Mouse (Mus musculus) erythroblast, embryonic 14.5 days (primary cell): ENCODE measurements around the gene Mfsd11. TPM values are rescaled to one million over a fixed set of nuclear protein-coding genes. Genes with fewer than 3 reads are reported as not detected.
"Not testable (repeated sequence)": the region's sequence is repeated elsewhere in the genome, so short reads cannot be mapped to it uniquely, and the experiment has no call there.

Experiments
- H3K27me3 ChIP-seq: 2 replicates; pipeline ENCODE4 v1.6.1; 2012; ENCODE audit warnings: inconsistent platforms; ENCODE audit not compliant: control insufficient read depth
- H3K36me3 ChIP-seq: 2 replicates; pipeline ENCODE4 v1.6.1; 2012; ENCODE audit warnings: mild to moderate bottlenecking, inconsistent platforms; ENCODE audit not compliant: control insufficient read depth
- H3K4me1 ChIP-seq: 2 replicates; pipeline ENCODE4 v1.6.1; 2012; ENCODE audit warnings: inconsistent platforms; ENCODE audit not compliant: control insufficient read depth
- H3K4me3 ChIP-seq: replicated peaks from 2 replicates; pipeline ENCODE3; 2012; ENCODE audit warnings: moderate library complexity, mild to moderate bottlenecking, inconsistent platforms
- H3K9me3 ChIP-seq: 2 replicates; pipeline ENCODE4 v1.6.1; 2012; ENCODE audit warnings: low read length, inconsistent platforms, mixed read lengths; ENCODE audit not compliant: control insufficient read depth
- GATA1 ChIP-seq: IDR thresholded peaks from 2 replicates; pipeline ENCODE4 v1.6.1; 2012; ENCODE audit warnings: low read length, inconsistent platforms, mixed read lengths
- TAL1 ChIP-seq: IDR thresholded peaks from 3 replicates; pipeline ENCODE4 v1.6.1; 2012; ENCODE audit warnings: low read length, inconsistent platforms, mixed read lengths
- polyA plus RNA-seq: library from polyadenylated mRNA; stranded (reverse); fragments of >175 nt; gene quantifications from 2 replicates; pipeline ENCODE4 v1.2.3, GENCODE M21; 2012

Gene Mfsd11
- polyA plus RNA-seq, 1 experiment = 1.2 TPM

DNA sequence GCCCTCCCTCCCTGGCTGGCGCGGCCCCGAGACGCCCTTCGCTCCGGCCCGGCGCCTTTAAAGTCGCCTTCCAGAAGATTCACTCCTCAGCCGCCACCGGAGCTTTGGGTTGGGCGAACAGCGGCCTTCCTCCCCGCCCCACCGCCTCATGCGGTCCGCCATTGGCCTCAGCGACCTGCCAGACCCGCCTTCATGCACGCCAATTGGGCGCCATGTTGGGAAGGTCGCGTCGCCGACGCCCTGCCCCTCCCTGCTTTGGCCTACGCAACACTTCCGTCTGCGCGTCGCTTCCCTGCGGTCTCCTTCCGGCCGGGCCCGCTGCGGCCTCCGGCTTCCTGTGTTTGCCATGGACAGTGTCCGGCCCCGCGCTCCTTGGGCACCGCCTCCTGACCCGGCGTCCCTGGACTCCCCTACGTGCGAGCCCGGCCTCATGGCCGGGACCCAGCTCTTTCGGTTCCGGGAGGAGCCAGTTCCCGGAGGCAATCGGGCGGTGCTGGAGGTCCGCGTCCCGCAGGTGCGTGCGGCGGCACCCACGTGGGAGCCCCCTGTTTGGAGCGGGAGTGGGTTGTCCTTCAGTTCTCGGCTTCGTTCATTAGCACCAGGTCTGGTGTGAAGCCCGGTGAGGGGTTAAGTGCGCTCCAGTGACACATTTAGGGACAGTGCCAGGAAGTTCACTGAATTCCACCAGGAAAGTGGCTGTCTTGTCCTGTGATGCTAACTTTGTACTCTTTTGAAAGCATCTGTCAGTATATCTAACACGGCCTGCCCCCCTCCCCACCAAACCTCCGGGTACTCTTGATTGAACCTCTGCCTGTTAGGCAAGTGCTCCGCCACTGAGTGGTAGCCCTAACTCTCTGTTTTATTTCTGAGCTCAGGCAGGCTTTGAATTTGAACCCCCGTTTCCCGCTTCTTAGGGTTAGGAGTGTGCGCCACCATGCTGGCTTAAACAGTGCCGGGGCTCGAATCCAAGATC is 8.7 kb upstream of the Mfsd11 start, which contains the start of the genes Mettl23 and Jmjd6:
Gene Mettl23, plus strand, starts transcription at position 18 of the 973 bp plus-strand sequence.
Gene Jmjd6, minus strand, starts transcription at position 189 of the 973 bp plus-strand sequence.
- H3K9me3 ChIP-seq = no peaks in the 10 kb centered on the region
- H3K4me3 ChIP-seq = peak within 1 kb of the TSS; percentile 84
- H3K27me3 ChIP-seq = no peaks in the 10 kb centered on the region
- TF ChIP-seq GATA1 (no peak), TAL1 (no peak)
- H3K4me1 ChIP-seq = peaks cover 73% of the 10 kb centered on the region
- H3K36me3 ChIP-seq = peaks cover 63% of the 10 kb centered on the region

DNA sequence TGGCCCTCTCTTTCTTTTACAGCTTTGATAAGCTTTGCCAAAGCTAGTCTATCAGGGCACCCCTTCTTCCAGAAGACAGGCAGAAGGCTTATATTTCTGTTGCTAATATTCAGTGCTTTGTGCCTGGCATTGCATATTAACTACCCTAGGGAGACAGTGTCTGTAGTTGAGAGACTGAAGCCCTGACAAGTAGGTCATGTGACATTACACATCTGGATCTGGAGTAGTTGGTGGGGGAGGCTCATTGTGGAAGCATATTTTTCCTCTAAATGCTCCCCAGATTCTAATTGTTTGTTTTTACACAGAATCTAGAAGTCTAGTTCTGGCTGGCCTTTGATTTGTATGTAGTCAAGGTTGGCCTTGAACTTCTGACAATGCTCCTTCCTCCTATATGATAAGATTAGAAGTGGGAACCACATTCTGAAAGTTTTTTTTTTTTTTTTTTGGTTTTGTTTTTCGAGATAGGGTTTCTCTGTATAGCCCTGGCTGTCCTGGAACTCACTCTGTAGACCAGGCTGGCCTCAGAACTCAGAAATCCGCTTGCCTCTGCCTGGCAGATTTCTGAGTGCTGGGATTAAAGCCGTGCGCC is 5.6 kb upstream of the Mfsd11 start:
- Histone ChIP-seq H3K9me3 (no peaks in the 10 kb centered on the region), H3K4me3 (no peak overlapping the region), H3K36me3 (peaks cover 65% of the 10 kb centered on the region), H3K4me1 (peaks cover 65% of the 10 kb centered on the region), H3K27me3 (no peaks in the 10 kb centered on the region)
- TF ChIP-seq GATA1 = no peak
- TF ChIP-seq TAL1 = no peak

DNA sequence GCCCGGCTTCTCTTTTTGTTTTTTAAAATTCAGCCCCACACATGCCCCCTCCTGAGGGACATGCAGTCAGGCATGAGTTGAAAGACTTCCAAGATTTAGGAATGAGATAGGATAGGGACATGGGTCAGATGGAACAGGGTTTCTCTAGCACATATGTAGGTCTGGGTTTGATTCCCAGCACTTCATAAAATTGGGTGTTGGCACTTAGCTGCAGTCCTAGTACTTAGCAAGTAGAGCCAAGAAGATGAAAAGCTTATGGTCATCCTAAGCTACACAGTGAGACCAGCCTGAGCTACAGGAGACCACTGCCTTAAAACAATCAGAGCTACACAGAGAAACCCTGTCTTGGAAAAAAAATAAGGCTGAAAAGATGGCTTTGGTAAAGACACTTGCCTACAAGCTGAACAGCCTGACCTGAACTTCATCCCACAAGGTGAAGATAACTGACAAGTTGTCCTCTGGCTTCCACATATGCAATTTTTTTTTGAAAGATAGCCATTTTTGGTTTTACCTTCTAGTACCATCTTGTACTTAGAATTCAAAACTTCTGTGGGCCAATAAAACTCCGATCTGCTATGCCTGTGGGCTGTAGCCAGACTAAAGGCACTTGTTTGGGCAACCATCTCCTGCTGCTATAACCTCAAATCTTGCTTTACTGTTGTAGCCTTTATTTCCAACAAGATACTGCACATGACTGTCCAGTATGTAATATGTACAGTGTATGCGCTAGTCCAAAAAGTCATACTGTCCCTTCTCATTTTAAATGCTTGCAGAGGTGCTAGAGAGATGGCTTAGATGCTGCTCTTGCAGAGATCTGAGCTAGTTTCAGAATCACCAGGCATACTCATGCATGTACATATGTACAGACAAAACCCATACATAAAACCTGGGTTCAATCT is 4.8 kb upstream of the Mfsd11 start:
- Histone ChIP-seq H3K4me3 (no peak overlapping the region), H3K9me3 (no peaks in the 10 kb centered on the region), H3K36me3 (peaks cover 71% of the 10 kb centered on the region), H3K4me1 (peaks cover 59% of the 10 kb centered on the region), H3K27me3 (no peaks in the 10 kb centered on the region)
- TF ChIP-seq TAL1 (no peak), GATA1 (no peak)

DNA sequence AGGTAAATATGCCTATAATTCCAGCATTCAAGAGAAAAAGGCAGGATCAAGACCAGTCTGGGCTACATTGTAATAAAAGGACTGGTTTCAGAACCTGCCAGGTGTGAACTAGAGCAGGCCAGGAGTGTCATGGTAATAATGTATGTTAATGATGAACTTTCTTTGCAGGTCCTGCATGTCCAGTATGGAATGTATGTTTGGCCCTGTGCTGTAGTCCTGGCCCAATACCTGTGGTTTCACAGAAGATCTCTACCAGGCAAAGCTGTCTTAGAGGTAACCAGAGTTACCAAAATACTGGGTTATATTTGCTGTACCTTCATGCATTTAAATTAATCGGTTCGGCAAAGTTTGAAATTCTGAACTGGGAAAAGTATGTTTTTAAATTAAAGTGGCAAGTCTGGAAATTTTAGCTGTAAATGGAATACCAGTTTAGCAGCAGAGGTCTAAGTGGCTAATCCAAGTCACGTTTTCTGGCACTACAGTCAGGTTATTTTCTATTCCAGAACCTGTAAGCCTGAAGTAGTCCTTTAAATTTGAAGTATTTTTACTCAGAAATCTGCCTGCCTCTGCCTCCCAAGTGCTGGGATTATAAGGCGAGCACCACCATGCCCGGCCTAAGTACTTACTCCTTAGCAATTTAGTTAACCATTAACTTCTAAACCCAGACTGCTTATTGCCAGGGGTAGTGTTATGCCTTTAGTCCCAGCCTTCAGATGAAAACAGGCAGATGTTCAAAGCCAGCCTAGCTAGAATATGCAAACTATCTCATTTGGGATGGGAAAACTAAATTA is 4.0 kb upstream of the Mfsd11 start:
- TF ChIP-seq TAL1 (no peak), GATA1 (no peak)
- no peak overlapping the region for H3K4me3 ChIP-seq
- peaks cover 71% of the 10 kb centered on the region for H3K36me3 ChIP-seq
- peaks cover 58% of the 10 kb centered on the region for H3K4me1 ChIP-seq
- H3K27me3 ChIP-seq = no peaks in the 10 kb centered on the region
- H3K9me3 ChIP-seq = no peaks in the 10 kb centered on the region

DNA sequence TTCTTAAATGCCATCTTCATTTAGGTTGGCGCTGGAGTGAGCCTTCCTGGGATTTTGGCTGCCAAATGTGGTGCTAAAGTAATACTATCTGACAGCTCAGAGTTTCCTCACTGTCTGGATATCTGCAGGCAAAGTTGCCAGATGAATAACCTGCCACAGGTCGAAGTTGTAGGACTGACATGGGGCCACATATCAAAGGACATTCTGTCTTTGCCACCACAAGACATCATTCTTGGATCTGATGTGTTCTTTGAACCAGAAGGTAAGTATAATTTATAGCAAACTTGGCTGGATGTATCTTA is 3.4 kb upstream of the Mfsd11 start:
- not testable (repeated sequence) for H3K27me3 ChIP-seq, H3K9me3 ChIP-seq, H3K4me3 ChIP-seq
- Histone ChIP-seq H3K4me1 (peaks cover 56% of the 10 kb centered on the region), H3K36me3 (peaks cover 71% of the 10 kb centered on the region)

DNA sequence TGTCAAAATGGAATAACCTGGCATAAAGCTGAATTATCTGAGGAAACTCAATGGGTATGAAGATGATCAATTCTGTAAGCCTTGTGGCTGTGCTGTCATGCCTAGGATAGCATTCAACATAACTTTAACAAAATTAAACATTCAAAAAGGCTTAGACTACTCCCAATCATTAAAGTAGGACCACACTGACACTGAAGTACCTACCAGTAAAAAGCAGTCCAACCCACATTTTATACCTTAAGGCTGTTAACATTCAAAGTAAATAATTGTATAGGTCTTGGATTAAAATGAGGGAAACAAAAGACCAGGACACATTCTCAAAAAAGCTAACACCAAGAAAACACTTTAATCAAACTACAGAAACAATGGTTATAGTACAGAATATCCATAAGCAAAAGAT is 2.7 kb upstream of the Mfsd11 start:
- Histone ChIP-seq H3K4me3 (peak overlapping the region; percentile 16), H3K4me1 (peaks cover 56% of the 10 kb centered on the region), H3K9me3 (no peaks in the 10 kb centered on the region), H3K36me3 (peaks cover 71% of the 10 kb centered on the region), H3K27me3 (no peaks in the 10 kb centered on the region)
- no peak for TF ChIP-seq GATA1

DNA sequence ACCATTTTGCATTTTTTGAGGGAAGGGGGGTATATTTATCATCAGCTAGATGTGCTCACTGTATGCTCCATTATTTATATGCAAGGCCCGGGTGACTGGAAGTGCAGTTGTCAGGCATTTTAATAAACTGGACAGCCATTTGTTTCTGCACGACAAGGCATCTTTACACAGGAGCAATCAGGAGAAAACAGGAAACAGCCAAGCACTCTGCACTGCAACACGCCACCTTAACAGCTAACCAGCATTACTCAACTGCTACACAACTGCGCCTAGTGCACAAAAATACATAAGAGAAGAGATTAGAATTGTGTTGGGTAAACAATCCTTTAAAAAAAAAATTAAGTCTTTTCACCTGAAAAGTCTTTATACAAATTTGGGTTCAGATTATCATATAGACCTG is 2.2 kb upstream of the Mfsd11 start:
- TF ChIP-seq GATA1 = no peak
- no peak for TF ChIP-seq TAL1
- no peaks in the 10 kb centered on the region for H3K27me3 ChIP-seq
- no peaks in the 10 kb centered on the region for H3K9me3 ChIP-seq
- peaks cover 56% of the 10 kb centered on the region for H3K4me1 ChIP-seq
- peaks cover 70% of the 10 kb centered on the region for H3K36me3 ChIP-seq
- H3K4me3 ChIP-seq = peak overlapping the region; percentile 79

DNA sequence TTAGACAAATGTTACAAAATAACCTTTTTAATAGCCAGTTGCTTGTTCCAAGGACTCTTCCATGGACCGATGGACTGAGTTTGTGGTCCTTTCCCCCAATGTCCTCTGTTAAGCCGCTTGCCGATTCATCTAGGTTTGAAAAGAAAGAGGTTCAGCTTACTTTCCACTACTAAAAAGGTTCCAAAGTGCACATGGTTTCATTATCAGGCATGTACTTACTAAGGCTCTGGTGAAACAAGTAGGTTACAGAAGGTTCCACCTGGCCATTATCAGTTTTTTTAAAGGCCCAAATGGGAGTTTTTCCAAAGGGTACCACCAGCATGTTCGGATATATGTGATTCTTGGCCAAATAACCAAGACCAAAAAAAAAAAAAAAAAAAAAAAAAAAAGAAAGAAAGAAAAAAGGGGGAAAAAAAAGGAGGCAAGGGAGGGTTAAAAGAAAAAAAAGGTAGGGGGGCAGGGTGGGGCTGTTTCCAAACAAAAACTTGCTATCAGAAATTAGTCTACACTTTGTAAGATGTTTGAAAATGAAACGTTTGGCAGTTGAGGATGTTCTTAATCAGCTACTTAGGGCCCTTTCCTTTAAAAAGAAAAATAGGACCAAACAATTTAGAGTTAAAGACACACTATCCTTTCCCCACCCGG is 1.3 kb upstream of the Mfsd11 start:
- H3K36me3 ChIP-seq = peaks cover 63% of the 10 kb centered on the region
- no peak for TF ChIP-seq GATA1
- no peak for TF ChIP-seq TAL1
- peak overlapping the region; percentile 79 for H3K4me3 ChIP-seq

More for the DNA sequence above, 1.3 kb upstream of the Mfsd11 start:
- no peaks in the 10 kb centered on the region for H3K27me3 ChIP-seq
- peaks cover 55% of the 10 kb centered on the region for H3K4me1 ChIP-seq
- no peaks in the 10 kb centered on the region for H3K9me3 ChIP-seq
